Mouse (Mus musculus): ENCODE results near the gene Gm11634. TPM values are rescaled to one million over a fixed set of nuclear protein-coding genes. Genes with fewer than 3 reads are reported as not detected.
"Not testable (repeated sequence)": the region's sequence is repeated elsewhere in the genome, so short reads cannot be mapped to it uniquely, and the experiment has no call there.

The Gm11634 gene
- total and polyA plus RNA-seq, 3 experiments = not detected

- TF ChIP-seq ELF1 (IDR thresholded peaks at IDR 0.05; ENCODE audit: low read depth, low read length) (no peak), ETS1 (conservative IDR thresholded peaks at IDR 0.05; ENCODE audit: low read depth, low read length) (no peak), CHD2 (IDR thresholded peaks at IDR 0.05; ENCODE audit: low read length) (no peak), SIN3A (IDR thresholded peaks at IDR 0.05; ENCODE audit: low read length) (no peak), IRF4 (IDR thresholded peaks at IDR 0.05; ENCODE audit: low read depth, low read length) (no peak), USF2 (conservative IDR thresholded peaks at IDR 0.05; ENCODE audit: low read depth, low read length) (no peak), CTCF (conservative IDR thresholded peaks at IDR 0.05 in 1 of 2, IDR thresholded peaks at IDR 0.05 in 1 of 2; ENCODE audit: low read depth in 2 of 2, low read length in 2 of 2) (no peak), EP300 (IDR thresholded peaks at IDR 0.05; ENCODE audit: low read length) (no peak), E2F4 (IDR thresholded peaks at IDR 0.05; ENCODE audit: insufficient replicate concordance, low read depth, low read length) (no peak), MAX (IDR thresholded peaks at IDR 0.05; ENCODE audit: low read length) (no peak)
- Histone ChIP-seq H3K27me3 (replicated peaks) (no peaks in the 10 kb centered on the region), H3K9me3 (replicated peaks; ENCODE audit: low read length) (no peaks in the 10 kb centered on the region), H3K4me2 (ENCODE audit: insufficient read depth, low read depth, poor library complexity, severe bottlenecking) (no peak overlapping the region), H3K4me1 (ENCODE audit: control insufficient read depth in 1 of 2, insufficient read depth in 2 of 2) (peaks cover 6 to 29% of the 10 kb centered on the region in 2 experiments), H3K9ac (ENCODE audit: insufficient read depth, low read depth) (no peak overlapping the region), H3K79me2 (replicated peaks; ENCODE audit: control insufficient read depth, extremely low read depth, insufficient read depth, poor library complexity, severe bottlenecking) (no peaks in the 10 kb centered on the region), H3K27ac (ENCODE audit: insufficient read depth, low read depth) (no peak overlapping the region), H3K4me3 (replicated peaks in 1 of 3; ENCODE audit: low read depth in 2 of 3, low read length in 2 of 3, poor library complexity in 1 of 3) (no peak overlapping the region), H3K36me3 (replicated peaks in 1 of 2; ENCODE audit: control insufficient read depth in 1 of 2, insufficient read depth in 1 of 2, low read length in 1 of 2) (peaks cover 28 to 51% of the 10 kb centered on the region in 2 experiments)
- DNase-seq (ENCODE audit: extremely low read depth) = no peak
- dilution Hi-C loops (cut with MboI; ENCODE audit: extremely low pct_ligation_motif_present, extremely low pct_unique_long_range_greater_than_20kb, low sequenced_read_pairs) (no loop called here), in situ Hi-C loops (cut with MboI; ENCODE audit: low pct_ligation_motif_present, low pct_unique_long_range_greater_than_20kb, low sequenced_read_pairs) (no loop called here)
Measured at GRCm38 (mm10) chr11:101585805-101586204, 13.3 kb downstream of the Gm11634 start.

- H3K36me3 ChIP-seq (replicated peaks in 1 of 2; ENCODE audit: control insufficient read depth in 1 of 2, insufficient read depth in 1 of 2, low read length in 1 of 2) = peaks cover 26 to 51% of the 10 kb centered on the region in 2 experiments
- H3K79me2 ChIP-seq (replicated peaks; ENCODE audit: control insufficient read depth, extremely low read depth, insufficient read depth, poor library complexity, severe bottlenecking); H3K4me2 ChIP-seq (ENCODE audit: insufficient read depth, low read depth, poor library complexity, severe bottlenecking); H3K4me3 ChIP-seq (replicated peaks in 1 of 3; ENCODE audit: low read depth in 2 of 3, low read length in 2 of 3, poor library complexity in 1 of 3); H3K9ac ChIP-seq (ENCODE audit: insufficient read depth, low read depth); H3K27ac ChIP-seq (ENCODE audit: insufficient read depth, low read depth); in situ Hi-C loops (cut with MboI; ENCODE audit: low pct_ligation_motif_present, low pct_unique_long_range_greater_than_20kb, low sequenced_read_pairs); DNase-seq (ENCODE audit: extremely low read depth); H3K27me3 ChIP-seq (replicated peaks); dilution Hi-C loops (cut with MboI; ENCODE audit: extremely low pct_ligation_motif_present, extremely low pct_unique_long_range_greater_than_20kb, low sequenced_read_pairs); H3K9me3 ChIP-seq (replicated peaks; ENCODE audit: low read length): not testable (repeated sequence)
- peaks cover 6 to 34% of the 10 kb centered on the region in 2 experiments for H3K4me1 ChIP-seq (ENCODE audit: control insufficient read depth in 1 of 2, insufficient read depth in 2 of 2)
Measured at GRCm38 (mm10) chr11:101585031-101585430, 14.0 kb downstream of the Gm11634 start.

- Histone ChIP-seq H3K27me3 (replicated peaks) (no peaks in the 10 kb centered on the region), H3K4me1 (ENCODE audit: control insufficient read depth in 1 of 2, insufficient read depth in 2 of 2) (peaks cover 0 to 28% of the 10 kb centered on the region in 2 experiments; a peak in 2 of 4 replicates), H3K9me3 (replicated peaks; ENCODE audit: low read length) (no peaks in the 10 kb centered on the region), H3K36me3 (replicated peaks in 1 of 2; ENCODE audit: control insufficient read depth in 1 of 2, insufficient read depth in 1 of 2, low read length in 1 of 2) (peaks cover 25 to 58% of the 10 kb centered on the region in 2 experiments), H3K9ac (ENCODE audit: insufficient read depth, low read depth) (no peak overlapping the region), H3K4me2 (ENCODE audit: insufficient read depth, low read depth, poor library complexity, severe bottlenecking) (no peak overlapping the region), H3K4me3 (replicated peaks in 1 of 3; ENCODE audit: low read depth in 2 of 3, low read length in 2 of 3, poor library complexity in 1 of 3) (no peak overlapping the region), H3K79me2 (replicated peaks; ENCODE audit: control insufficient read depth, extremely low read depth, insufficient read depth, poor library complexity, severe bottlenecking) (no peaks in the 10 kb centered on the region), H3K27ac (ENCODE audit: insufficient read depth, low read depth) (no peak overlapping the region)
- no peak for DNase-seq (ENCODE audit: extremely low read depth)
- dilution Hi-C loops (cut with MboI; ENCODE audit: extremely low pct_ligation_motif_present, extremely low pct_unique_long_range_greater_than_20kb, low sequenced_read_pairs) = no loop called here
- TF ChIP-seq ZC3H11A (IDR thresholded peaks at IDR 0.05; ENCODE audit: low read depth, low read length) = no peak
- no peak for TF ChIP-seq MAZ (IDR thresholded peaks at IDR 0.05; ENCODE audit: low read depth, low read length)
- no peak for TF ChIP-seq CTCF (conservative IDR thresholded peaks at IDR 0.05 in 1 of 2, IDR thresholded peaks at IDR 0.05 in 1 of 2; ENCODE audit: low read depth in 2 of 2, low read length in 2 of 2)
- no peak for TF ChIP-seq IRF4 (IDR thresholded peaks at IDR 0.05; ENCODE audit: low read depth, low read length)
- TF ChIP-seq MYC (IDR thresholded peaks at IDR 0.05; ENCODE audit: low read depth, low read length) = no peak
- TF ChIP-seq ZMIZ1 (IDR thresholded peaks at IDR 0.05; ENCODE audit: low read depth, low read length) = no peak
- TF ChIP-seq PAX5 (IDR thresholded peaks at IDR 0.05; ENCODE audit: low read length) = no peak
- TF ChIP-seq GABPA (IDR thresholded peaks at IDR 0.05; ENCODE audit: insufficient replicate concordance, low read depth, low read length) = no peak
- no peak for TF ChIP-seq ZKSCAN1 (IDR thresholded peaks at IDR 0.05; ENCODE audit: borderline replicate concordance, low read depth, low read length)
- no peak for TF ChIP-seq SMC3 (IDR thresholded peaks at IDR 0.05; ENCODE audit: low read depth, low read length)
- in situ Hi-C loops (cut with MboI; ENCODE audit: low pct_ligation_motif_present, low pct_unique_long_range_greater_than_20kb, low sequenced_read_pairs) = no loop called here
Measured at GRCm38 (mm10) chr11:101583205-101583604, 15.9 kb downstream of the Gm11634 start.
